Mouse (Mus musculus) midbrain, embryonic 11.5 days (tissue): Measurements from ENCODE around the gene Casz1. TPM values are rescaled to one million over a fixed set of nuclear protein-coding genes. Genes with fewer than 3 reads are reported as not detected.

Experiments
- ATAC-seq: fragments of 200-750 bp; cut with Nextera tagmentation; 2 replicates; pipeline ENCODE4 v1.8.0; 2017; ENCODE audit warnings: moderate TSS enrichment, moderate library complexity; ENCODE audit not compliant: low FRiP score
- DNase-seq: peaks from one replicate; pipeline ENCODE4 v3.0.0; 2015; ENCODE audit warnings: low spot score; ENCODE audit errors: missing footprints
- H3K27ac ChIP-seq: fragments of 300-500 bp; sonication (generic); 2 replicates; pipeline ENCODE4 v1.5.1; 2014; ENCODE audit warnings: low read depth, low read length
- H3K27me3 ChIP-seq: fragments of 300-500 bp; sonication (generic); 2 replicates; pipeline ENCODE4 v1.6.1; 2014; ENCODE audit warnings: mild to moderate bottlenecking, low read length, moderate library complexity, mixed read lengths; ENCODE audit not compliant: control insufficient read depth, insufficient read depth
- H3K36me3 ChIP-seq: fragments of 300-500 bp; sonication (generic); 2 replicates; pipeline ENCODE4 v1.6.1; 2014; ENCODE audit warnings: mild to moderate bottlenecking, low read length, moderate library complexity, mixed read lengths; ENCODE audit not compliant: control insufficient read depth, insufficient read depth
- H3K4me1 ChIP-seq: fragments of 300-500 bp; sonication (generic); 2 replicates; pipeline ENCODE4 v1.6.1; 2014; ENCODE audit warnings: low read length; ENCODE audit not compliant: control insufficient read depth, insufficient read depth
- H3K4me2 ChIP-seq: fragments of 300-500 bp; sonication (generic); 2 replicates; pipeline ENCODE4 v1.6.1; 2014; ENCODE audit warnings: mild to moderate bottlenecking, moderate library complexity
- H3K4me3 ChIP-seq: fragments of 300-500 bp; sonication (generic); 2 replicates; pipeline ENCODE4 v1.5.1; 2014; ENCODE audit warnings: low read depth, low read length
- H3K9ac ChIP-seq: fragments of 300-500 bp; sonication (generic); 2 replicates; pipeline ENCODE4 v1.6.1; 2014; ENCODE audit warnings: low read length
- H3K9me3 ChIP-seq: fragments of 300-500 bp; sonication (generic); 2 replicates; pipeline ENCODE4 v1.6.1; 2016; ENCODE audit warnings: low read length; ENCODE audit not compliant: control insufficient read depth
- WGBS: fragments of 180-500 bp; shearing (Covaris S2); extraction: QIAGEN DNeasy Blood & Tissue Kit; methylation state at CpG from one replicate; pipeline ENCODE4 v1.1.7; 2014; 5-methylcytosine and 5-hydroxymethylcytosine counted together
- polyA plus RNA-seq: library from polyadenylated mRNA; unstranded; fragments of >200 nt; fragmentation: Nextera tagmentation; extraction: Ambion mirVana; gene quantifications from 2 replicates; pipeline ENCODE4 v1.2.1, GENCODE M21; 2014

Casz1 gene
- polyA plus RNA-seq, 1 experiment from 2014 or later, result 1.6 TPM

- no peak for DNase-seq
- Histone ChIP-seq H3K9ac (no peak overlapping the region), H3K36me3 (no peaks in the 10 kb centered on the region), H3K27ac (no peak overlapping the region), H3K4me1 (peaks cover 21% of the 10 kb centered on the region), H3K9me3 (no peaks in the 10 kb centered on the region), H3K27me3 (peaks cover 61% of the 10 kb centered on the region), H3K4me2 (no peak overlapping the region), H3K4me3 (no peak overlapping the region)
- ATAC-seq, result no peak
- 90% methylated on average over 12 of the region's 12 CpGs for WGBS
Measured at GRCm38 (mm10) chr4:148936111-148936510, 131.9 kb downstream of the Casz1 start.

DNA sequence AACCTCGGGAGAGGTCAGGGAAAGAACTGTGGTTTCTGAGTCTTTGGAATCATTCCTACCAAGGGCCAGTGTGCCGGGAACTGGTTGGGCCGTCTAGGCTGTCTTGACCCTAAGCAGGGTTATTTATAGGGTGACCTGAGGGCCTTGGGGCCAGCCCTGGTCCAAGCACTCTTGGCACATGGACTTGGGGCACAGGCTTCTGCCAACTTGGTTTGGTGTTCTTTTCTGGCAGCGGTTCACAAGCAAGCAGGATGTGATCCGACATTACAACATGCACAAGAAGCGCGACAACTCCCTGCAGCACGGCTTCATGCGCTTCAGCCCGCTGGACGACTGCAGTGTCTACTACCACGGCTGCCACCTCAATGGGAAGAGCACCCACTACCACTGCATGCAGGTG lies 132.5 kb downstream of the Casz1 start:
- Histone ChIP-seq H3K27me3 (peaks cover 56% of the 10 kb centered on the region), H3K9me3 (no peaks in the 10 kb centered on the region), H3K9ac (no peak overlapping the region), H3K4me2 (no peak overlapping the region), H3K27ac (no peak overlapping the region), H3K36me3 (no peaks in the 10 kb centered on the region), H3K4me1 (peaks cover 25% of the 10 kb centered on the region), H3K4me3 (no peak overlapping the region)
- 91% methylated on average over 12 of the region's 12 CpGs for whole genome bisulfite sequencing
- DNase-seq, result no peak
- ATAC-seq, result no peak

- no peaks in the 10 kb centered on the region for H3K9me3 ChIP-seq
- no peaks in the 10 kb centered on the region for H3K36me3 ChIP-seq
- peaks cover 58% of the 10 kb centered on the region for H3K27me3 ChIP-seq
- ATAC-seq (no peak), DNase-seq (no peak)
- H3K4me2 ChIP-seq, result no peak overlapping the region
- H3K4me3 ChIP-seq, result no peak overlapping the region
- 91% methylated on average over 26 of the region's 26 CpGs for WGBS
- no peak overlapping the region for H3K9ac ChIP-seq
- H3K27ac ChIP-seq, result no peak overlapping the region
- H3K4me1 ChIP-seq, result peaks cover 25% of the 10 kb centered on the region
Measured at GRCm38 (mm10) chr4:148938546-148938945, 134.3 kb downstream of the Casz1 start.

DNA sequence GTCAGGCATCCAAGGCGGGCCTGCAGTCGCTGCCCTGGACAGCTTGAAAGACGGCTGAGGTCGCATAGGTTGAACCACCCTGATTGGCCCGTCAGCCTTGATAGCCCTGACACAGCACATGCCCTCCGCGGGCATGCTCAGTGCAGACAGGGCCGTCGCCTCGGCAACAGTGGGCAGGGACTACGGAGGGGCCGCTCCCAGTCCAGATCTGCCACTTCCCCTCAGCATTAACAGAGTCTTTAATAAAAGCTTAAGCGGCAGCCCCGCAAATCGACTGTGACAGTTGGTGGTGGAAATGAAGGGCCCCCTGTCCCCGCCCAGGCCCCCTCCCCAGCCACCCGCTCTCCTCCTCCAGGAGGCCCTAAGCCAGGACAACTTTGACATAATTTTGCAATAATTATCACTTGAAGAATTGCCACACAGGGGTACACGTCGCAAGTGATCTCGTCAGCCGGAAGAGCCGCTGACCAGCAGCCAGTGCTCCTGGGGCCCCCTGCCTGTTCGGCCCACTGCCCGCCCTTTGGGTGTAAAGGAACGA lies 136.5 kb downstream of the Casz1 start:
- Histone ChIP-seq H3K36me3 (no peaks in the 10 kb centered on the region), H3K4me2 (peak overlapping the region; percentile 38), H3K4me3 (no peak overlapping the region), H3K27ac (peak overlapping the region; percentile 54), H3K9ac (0 out of 2 replicates have a peak overlapping the region, but pooled peaks have one; percentile 25), H3K4me1 (peaks cover 19% of the 10 kb centered on the region), H3K9me3 (no peaks in the 10 kb centered on the region), H3K27me3 (peaks cover 55% of the 10 kb centered on the region)
- DNase-seq, result peak; percentile 95
- WGBS, result 6% methylated on average over 25 of the region's 25 CpGs
- ATAC-seq, result peak; percentile 95

DNA sequence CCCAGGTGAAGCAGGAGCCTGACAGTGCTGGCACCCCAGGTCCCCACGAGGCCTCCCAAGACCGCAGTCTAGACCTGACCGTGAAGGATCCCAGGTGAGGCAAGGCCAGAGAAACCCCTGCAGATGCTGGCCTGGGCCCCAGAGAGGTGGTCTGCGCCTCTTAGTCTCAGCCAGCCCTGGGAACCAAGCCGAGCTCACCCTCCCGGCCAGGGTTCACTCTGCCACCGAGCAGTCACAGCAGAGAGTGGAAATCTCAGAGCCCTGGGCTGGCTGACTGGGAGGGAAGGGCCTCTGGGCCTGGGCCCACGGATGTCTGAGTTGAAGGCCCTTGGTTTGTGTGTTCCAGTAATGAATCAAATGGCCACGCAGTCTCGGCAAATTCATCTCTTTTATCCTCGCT lies 137.1 kb downstream of the Casz1 start:
- H3K9me3 ChIP-seq, result no peaks in the 10 kb centered on the region
- H3K4me1 ChIP-seq, result peaks cover 18% of the 10 kb centered on the region
- peaks cover 49% of the 10 kb centered on the region for H3K27me3 ChIP-seq
- ATAC-seq (peak; percentile 15), DNase-seq (peak; percentile 91)
- H3K36me3 ChIP-seq, result no peaks in the 10 kb centered on the region
- H3K4me3 ChIP-seq, result no peak overlapping the region
- H3K4me2 ChIP-seq, result peak overlapping the region; percentile 38
- WGBS, result 54% methylated on average over 11 of the region's 11 CpGs
- 0 out of 2 replicates have a peak overlapping the region, but pooled peaks have one; percentile 25 for H3K9ac ChIP-seq
- H3K27ac ChIP-seq, result peak overlapping the region; percentile 54; the same call in 1 of the 2 replicates

- no peak for ATAC-seq
- peaks cover 41% of the 10 kb centered on the region for H3K27me3 ChIP-seq
Measured at GRCm38 (mm10) chr4:148943099-148943498, 138.9 kb downstream of the Casz1 start.

DNA sequence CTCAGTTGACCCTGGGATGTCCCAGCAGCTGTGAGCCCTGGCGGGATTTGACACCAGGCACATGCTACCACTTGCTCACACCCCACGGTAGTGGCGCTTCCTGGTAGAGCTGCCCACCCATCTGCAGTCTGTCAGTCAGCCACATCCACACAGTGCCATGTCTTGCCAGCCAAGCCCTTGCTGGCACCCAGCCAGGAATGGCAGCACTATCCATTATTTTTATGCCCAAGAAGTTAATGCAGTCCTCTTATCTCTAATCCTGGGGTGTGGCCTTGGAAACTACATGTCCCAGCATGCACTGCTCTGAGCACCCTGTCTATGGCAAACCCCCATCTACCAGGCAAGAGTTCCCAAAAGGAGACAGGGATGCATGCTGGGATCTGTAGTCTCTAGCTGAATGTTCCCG lies 141.2 kb downstream of the Casz1 start:
- Histone ChIP-seq H3K9me3 (no peaks in the 10 kb centered on the region), H3K36me3 (no peaks in the 10 kb centered on the region), H3K4me1 (peaks cover 10% of the 10 kb centered on the region), H3K27ac (no peak overlapping the region), H3K9ac (no peak overlapping the region), H3K27me3 (peaks cover 40% of the 10 kb centered on the region), H3K4me3 (no peak overlapping the region), H3K4me2 (no peak overlapping the region)
- ATAC-seq, result no peak
- no peak for DNase-seq
- WGBS, result 81% methylated on average over 4 of the region's 4 CpGs

More at GRCm38 (mm10) chr4:148943099-148943498, 138.9 kb downstream of the Casz1 start:
- no peak overlapping the region for H3K4me3 ChIP-seq
- no peak overlapping the region for H3K4me2 ChIP-seq
- H3K9me3 ChIP-seq, result no peaks in the 10 kb centered on the region
- no peaks in the 10 kb centered on the region for H3K36me3 ChIP-seq
- no peak overlapping the region for H3K9ac ChIP-seq
- no peak for DNase-seq
- 27% methylated on average over 4 of the region's 5 CpGs for WGBS
- no peak overlapping the region for H3K27ac ChIP-seq
- peaks cover 18% of the 10 kb centered on the region for H3K4me1 ChIP-seq

GRCm38 (mm10) chr4:148946071-148946470 lies 141.8 kb downstream of the Casz1 start:
- no peak overlapping the region for H3K27ac ChIP-seq
- H3K4me3 ChIP-seq, result no peak overlapping the region
- H3K36me3 ChIP-seq, result no peaks in the 10 kb centered on the region
- DNase-seq, result no peak
- no peak for ATAC-seq
- peaks cover 5% of the 10 kb centered on the region for H3K4me1 ChIP-seq
- H3K9me3 ChIP-seq, result no peaks in the 10 kb centered on the region
- 88% methylated on average over 8 of the region's 8 CpGs for WGBS
- peaks cover 45% of the 10 kb centered on the region for H3K27me3 ChIP-seq
- no peak overlapping the region for H3K9ac ChIP-seq
- H3K4me2 ChIP-seq, result no peak overlapping the region

DNA sequence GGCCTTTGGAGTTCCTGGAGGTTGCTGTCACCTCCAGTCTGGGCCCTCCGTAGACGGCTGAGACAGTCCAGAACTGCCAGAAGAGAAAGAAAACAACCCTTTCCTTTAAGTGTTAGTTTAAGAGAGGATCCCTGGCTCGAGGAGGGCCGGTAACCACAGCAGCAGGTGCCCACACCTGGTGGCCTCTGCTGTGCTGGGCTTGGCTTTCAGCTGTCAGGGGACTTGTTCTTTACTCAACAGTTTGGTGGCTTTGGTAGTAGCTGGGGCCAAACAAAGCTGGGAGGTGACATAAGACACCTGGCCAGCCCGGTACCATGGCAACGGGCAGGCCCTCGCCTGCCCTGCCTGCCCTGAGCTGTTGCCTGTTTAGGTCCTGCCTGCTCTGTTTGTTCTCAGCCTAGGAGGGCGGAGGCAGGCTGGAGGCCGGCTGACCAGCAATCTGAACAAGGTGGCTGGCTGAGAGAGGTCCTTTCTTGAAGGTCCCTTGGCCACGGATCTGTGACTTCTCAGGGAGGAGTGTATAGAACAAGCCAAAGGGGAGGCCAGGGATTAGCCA lies 143.7 kb downstream of the Casz1 start:
- peaks cover 54% of the 10 kb centered on the region for H3K27me3 ChIP-seq
- H3K4me3 ChIP-seq, result no peak overlapping the region
- WGBS, result 57% methylated on average over 10 of the region's 10 CpGs
- H3K9me3 ChIP-seq, result no peaks in the 10 kb centered on the region
- no peaks in the 10 kb centered on the region for H3K36me3 ChIP-seq
- no peak for DNase-seq
- H3K4me2 ChIP-seq, result no peak overlapping the region
- no peak for ATAC-seq
- H3K27ac ChIP-seq, result no peak overlapping the region
- peaks cover 10% of the 10 kb centered on the region for H3K4me1 ChIP-seq
- H3K9ac ChIP-seq, result no peak overlapping the region
